8 mouse cellular contexts compared by ENCODE assay signal in genomic region chr15:79243234-79244042, GRCm38 (mm10). TPM values are rescaled to one million over a fixed set of nuclear protein-coding genes. Genes with fewer than 3 reads are reported as not detected.
DNase-seq lines count a peak whose midpoint lies in the region; ATAC-seq and TF ChIP-seq lines count a peak whose summit lies in the region.

No protein-coding gene starts in this region.

- peak; percentile 99 for TF ChIP-seq CTCF in testis, adult 2 months (IDR thresholded peaks at IDR 0.05; ENCODE audit: control insufficient read depth, insufficient read depth, insufficient replicate concordance, low read depth, low read length)

- no peaks in the 10 kb centered on the region for H3K27me3 ChIP-seq in forebrain, embryonic 16.5 days (replicated peaks; ENCODE audit: control insufficient read depth, insufficient read depth, low read length)
- H3K27me3 ChIP-seq in neural tube, embryonic 14.5 days (ENCODE audit: control insufficient read depth, insufficient read depth, low read length), result no peaks in the 10 kb centered on the region
- no peaks in the 10 kb centered on the region for H3K27me3 ChIP-seq in testis, adult 2 months (ENCODE audit: control insufficient read depth, insufficient read depth, low read length)

- peak; percentile 97 for DNase-seq in ES-E14 (ENCODE audit: low read depth, low spot score)
- peak; percentile 91 for DNase-seq in cerebellum, adult 11-12 months
- DNase-seq in heart, postnatal 36 days, result peak; percentile 95 to 96
- DNase-seq in layer of hippocampus, adult 18-20 months (ENCODE audit: low spot score in 2 of 2), result peak; percentile 96 to 99
- DNase-seq in lung, adult 18-20 months, result peak; percentile 93 to 95

- peak overlapping the region; percentile 22; the same call in 1 of the 2 replicates for H3K27ac ChIP-seq in ES-E14 (ENCODE audit: insufficient read depth, low read depth, low read length, poor library complexity, severe bottlenecking)
- peak overlapping the region; percentile 83 for H3K27ac ChIP-seq in forebrain, embryonic 16.5 days (ENCODE audit: low read length)
- H3K27ac ChIP-seq in neural tube, embryonic 14.5 days (ENCODE audit: low read depth, low read length), result peak overlapping the region; percentile 78
- H3K27ac ChIP-seq in testis, adult 2 months (ENCODE audit: control insufficient read depth, insufficient read depth, low read depth, low read length), result no peak overlapping the region

- peaks cover 2 to 3% of the 10 kb centered on the region in 2 experiments; a peak in 3 of 4 replicates for H3K4me1 ChIP-seq in ES-E14 (ENCODE audit: control insufficient read depth in 2 of 2, insufficient read depth in 2 of 2, low read length in 2 of 2, poor library complexity in 1 of 2)
- H3K4me1 ChIP-seq in forebrain, embryonic 16.5 days (replicated peaks; ENCODE audit: control insufficient read depth, insufficient read depth, low read length), result peaks cover 18% of the 10 kb centered on the region
- peaks cover 5% of the 10 kb centered on the region; the same call in 1 of the 2 replicates for H3K4me1 ChIP-seq in neural tube, embryonic 14.5 days (ENCODE audit: control insufficient read depth, insufficient read depth, low read length)
- no peaks in the 10 kb centered on the region for H3K4me1 ChIP-seq in testis, adult 2 months (ENCODE audit: control insufficient read depth, insufficient read depth, low read length)

- no peak overlapping the region for H3K4me3 ChIP-seq in ES-E14 (ENCODE audit: insufficient read depth in 1 of 2, low read depth in 1 of 2, low read length in 2 of 2, poor library complexity in 1 of 2, severe bottlenecking in 1 of 2)
- H3K4me3 ChIP-seq in forebrain, embryonic 16.5 days (replicated peaks; ENCODE audit: low read length), result no peak overlapping the region
- no peak overlapping the region for H3K4me3 ChIP-seq in neural tube, embryonic 14.5 days (ENCODE audit: low read depth, low read length)
- H3K4me3 ChIP-seq in testis, adult 2 months (ENCODE audit: control insufficient read depth, low read depth, low read length), result no peak overlapping the region

- peak; percentile 99 for ATAC-seq in forebrain, embryonic 16.5 days
- peak; percentile 99 for ATAC-seq in neural tube, embryonic 14.5 days (ENCODE audit: low read depth)

- intact Hi-C loops in heart, postnatal 36 days (cut with DNase I), result loop anchor here (1.0 to 5.0 kb wide), 6 partner anchors 39 to 364 kb away; partner anchors contain the start of genes Dmc1, Maff and Tmem184b

- 10% methylated on average over 10 of the region's 10 CpGs for WGBS in forebrain, embryonic 16.5 days
- WGBS in neural tube, embryonic 14.5 days, result 9% methylated on average over 10 of the region's 10 CpGs

- peak overlapping the region; percentile 12 for H3K4me2 ChIP-seq in forebrain, embryonic 16.5 days (ENCODE audit: low read length)
- H3K4me2 ChIP-seq in neural tube, embryonic 14.5 days (ENCODE audit: low read depth, low read length), result no peak overlapping the region

- TF ChIP-seq POLR2A in testis, adult 2 months (IDR thresholded peaks at IDR 0.05; ENCODE audit: control insufficient read depth, low read depth, low read length), result no peak

- no peaks in the 10 kb centered on the region for H3K9me3 ChIP-seq in ES-E14 (ENCODE audit: control insufficient read depth, insufficient read depth, low read depth, low read length)
- H3K9me3 ChIP-seq in forebrain, embryonic 16.5 days (ENCODE audit: control insufficient read depth, low read length), result no peaks in the 10 kb centered on the region
- H3K9me3 ChIP-seq in neural tube, embryonic 14.5 days (ENCODE audit: control insufficient read depth, low read length), result no peaks in the 10 kb centered on the region

- H3K9ac ChIP-seq in ES-E14 (ENCODE audit: insufficient read depth, low read depth, low read length, poor library complexity, severe bottlenecking), result peak overlapping the region; percentile 46; the same call in 1 of the 2 replicates
- H3K9ac ChIP-seq in forebrain, embryonic 16.5 days (replicated peaks; ENCODE audit: low read depth, low read length), result peak overlapping the region; percentile 32; the same call in 1 of the 2 replicates
- peak overlapping the region; percentile 26; the same call in 1 of the 2 replicates for H3K9ac ChIP-seq in neural tube, embryonic 14.5 days (replicated peaks; ENCODE audit: low read depth, low read length)

- peaks cover 61% of the 10 kb centered on the region for H3K36me3 ChIP-seq in ES-E14 (ENCODE audit: control insufficient read depth, insufficient read depth, low read length, poor library complexity, severe bottlenecking)
- H3K36me3 ChIP-seq in forebrain, embryonic 16.5 days (ENCODE audit: control insufficient read depth, insufficient read depth), result peaks cover 28% of the 10 kb centered on the region
- peaks cover 49% of the 10 kb centered on the region for H3K36me3 ChIP-seq in neural tube, embryonic 14.5 days (ENCODE audit: control insufficient read depth, insufficient read depth, low read length)
- peaks cover 5% of the 10 kb centered on the region for H3K36me3 ChIP-seq in testis, adult 2 months (ENCODE audit: control insufficient read depth, insufficient read depth, low read length)

- in situ Hi-C loops in ES-E14 (cut with MboI; ENCODE audit: low sequenced_read_pairs in 2 of 2, unreplicated experiment in 2 of 2), result no loop called here

TF ChIP-seq in ES-E14, 5 proteins besides CTCF, POLR2A, EP300 and RAD21:
- peak; percentile 93 for TF ChIP-seq ZC3H11A (IDR thresholded peaks at IDR 0.05; ENCODE audit: borderline replicate concordance, low read depth, low read length)
- TF ChIP-seq ZNF384 (IDR thresholded peaks at IDR 0.05; ENCODE audit: low read depth, low read length), result 0 out of 2 replicates have a peak, but pooled peaks have one; percentile 49
- 0 out of 2 replicates have a peak, but pooled peaks have one; percentile 21 for TF ChIP-seq MAFK (IDR thresholded peaks at IDR 0.05; ENCODE audit: insufficient read depth, low read depth, low read length)
- no peak for TF ChIP-seq CHD2 (IDR thresholded peaks at IDR 0.05; ENCODE audit: low read depth, low read length)
- TF ChIP-seq HCFC1 (IDR thresholded peaks at IDR 0.05; ENCODE audit: borderline replicate concordance, insufficient read depth, low read length), result peak; percentile 50; the same call in 1 of the 2 replicates

RNA-seq across cellular contexts. Expression of gene Slc16a8, which starts 11.1 kb away (rescaled TPM):
- total RNA-seq in ES-E14 (2012; rRNA removed), result 0.58 and 0.69 TPM in 2 replicates
- 0.41 and 0.62 TPM in 2 replicates for polyA plus RNA-seq in forebrain, embryonic 16.5 days (2015; fragmentation: Nextera tagmentation; extraction: Ambion mirVana)
- under 1 TPM; 0.53 to 0.62 TPM for total RNA-seq in heart, postnatal 36 days (2021)
- under 1 TPM; 0.18 to 0.25 TPM for total RNA-seq in layer of hippocampus, adult 18-20 months (2021)
- polyA plus RNA-seq in neural tube, embryonic 14.5 days (2014; fragmentation: Nextera tagmentation; extraction: Ambion mirVana), result 0.21 and 0.35 TPM in 2 replicates
- polyA plus RNA-seq in testis, adult 2 months (2012; rRNA removed), result not detected in 2 replicates

RNA-seq across cellular contexts. Expression of gene Gm49486, which starts 14.2 kb away (rescaled TPM):
- total RNA-seq in ES-E14 (2012; rRNA removed), result 0.16 and 0.36 TPM in 2 replicates
- polyA plus RNA-seq in forebrain, embryonic 16.5 days (2015; fragmentation: Nextera tagmentation; extraction: Ambion mirVana), result 0.82 and 0.94 TPM in 2 replicates
- under 1 TPM; 0.89 to 0.95 TPM for total RNA-seq in heart, postnatal 36 days (2021)
- total RNA-seq in layer of hippocampus, adult 18-20 months (2021), result under 1 TPM in 1 of 2 experiments, not detected in 1; 0.28 TPM
- polyA plus RNA-seq in neural tube, embryonic 14.5 days (2014; fragmentation: Nextera tagmentation; extraction: Ambion mirVana), result 1.3 and 1.5 TPM in 2 replicates
- 0.10 and 0.28 TPM in 2 replicates for polyA plus RNA-seq in testis, adult 2 months (2012; rRNA removed)

RNA-seq across cellular contexts. Expression of gene Pick1, which starts 14.5 kb away (rescaled TPM):
- 61.0 and 85.9 TPM in 2 replicates for total RNA-seq in ES-E14 (2012; rRNA removed)
- polyA plus RNA-seq in forebrain, embryonic 16.5 days (2015; fragmentation: Nextera tagmentation; extraction: Ambion mirVana), result 76.3 and 102 TPM in 2 replicates
- 10 to 100 TPM; 22.4 to 24.1 TPM for total RNA-seq in heart, postnatal 36 days (2021)
- 10 to 100 TPM; 44.4 to 46.4 TPM for total RNA-seq in layer of hippocampus, adult 18-20 months (2021)
- 47.3 and 58.8 TPM in 2 replicates for polyA plus RNA-seq in neural tube, embryonic 14.5 days (2014; fragmentation: Nextera tagmentation; extraction: Ambion mirVana)
- 76.8 and 78.4 TPM in 2 replicates for polyA plus RNA-seq in testis, adult 2 months (2012; rRNA removed)

RNA-seq across cellular contexts. Expression of gene Baiap2l2, which starts 41.9 kb away (rescaled TPM):
- total RNA-seq in ES-E14 (2012; rRNA removed), result 0.13 and 0.58 TPM in 2 replicates
- polyA plus RNA-seq in forebrain, embryonic 16.5 days (2015; fragmentation: Nextera tagmentation; extraction: Ambion mirVana), result 2.0 and 3.0 TPM in 2 replicates
- total RNA-seq in heart, postnatal 36 days (2021), result under 1 TPM in 1 of 2 experiments, not detected in 1; 0.50 TPM
- total RNA-seq in layer of hippocampus, adult 18-20 months (2021), result 1 to 10 TPM; 1.9 to 4.8 TPM
- 1.7 and 2.3 TPM in 2 replicates for polyA plus RNA-seq in neural tube, embryonic 14.5 days (2014; fragmentation: Nextera tagmentation; extraction: Ambion mirVana)
- polyA plus RNA-seq in testis, adult 2 months (2012; rRNA removed), result 0.67 and 0.94 TPM in 2 replicates
